10 mouse cellular contexts compared by ENCODE assay signal in the genomic region with DNA sequence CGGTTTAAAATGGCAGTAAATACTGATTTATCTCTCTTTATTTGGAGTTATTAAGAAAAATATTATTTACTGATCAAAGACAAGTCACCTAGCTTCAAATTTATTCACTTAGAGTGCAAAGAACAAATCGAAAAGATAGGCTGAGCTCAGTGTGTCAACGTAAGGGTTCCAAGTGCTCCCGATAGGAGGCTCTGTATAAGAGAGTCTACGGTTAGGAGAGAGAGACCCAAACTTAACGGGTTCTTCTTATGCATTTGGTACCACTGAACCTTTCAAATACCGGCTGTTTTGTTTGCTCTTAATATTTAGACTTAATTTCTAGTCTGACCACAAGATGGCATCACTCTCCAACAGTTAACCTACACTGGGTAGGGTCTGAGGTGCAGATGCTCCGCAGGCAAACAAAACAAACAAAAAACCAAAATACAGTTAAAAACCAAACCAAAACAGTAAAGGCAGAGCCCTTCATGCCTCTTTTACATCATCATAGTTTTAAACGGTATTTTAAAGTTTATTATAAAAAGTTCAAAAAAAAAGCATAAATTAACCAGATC.
DNase-seq lines count a peak whose midpoint lies in the region; ATAC-seq and TF ChIP-seq lines count a peak whose summit lies in the region.
"Had no signal": no experiment of that assay in that cellular context is flagged by ENCODE, and none has a peak within 500 bp of the region (broad histone marks: within the 10 kb centered on the region; RNA-seq: fewer than 3 reads in every experiment).

No protein-coding gene starts in this region.

- TF ChIP-seq EP300 in lung, postnatal 0 days (IDR thresholded peaks at IDR 0.05): no peak

- H3K36me3 ChIP-seq in lung, postnatal 0 days (ENCODE audit: insufficient read depth, low read length): no peaks in the 10 kb centered on the region
- no peaks in the 10 kb centered on the region for H3K36me3 ChIP-seq in forebrain, postnatal 0 days (ENCODE audit: insufficient read depth)
- H3K36me3 ChIP-seq in neural tube, embryonic 12.5 days: no peaks in the 10 kb centered on the region
- no peaks in the 10 kb centered on the region for H3K36me3 ChIP-seq in kidney, embryonic 16.5 days (ENCODE audit: insufficient read depth, low read length)
- H3K36me3 ChIP-seq: G1E; stomach, embryonic 15.5 days had no signal

- DNase-seq in cerebellum, adult 9-10 months: peak; percentile 26
- no peak for DNase-seq in cerebellum, adult 11 months
- DNase-seq in lung, postnatal 0 days (ENCODE audit: low spot score): peak; percentile 62
- DNase-seq in lung, adult 2 months: no peak
- peak; percentile 75 for DNase-seq in forebrain, postnatal 0 days
- no peak for DNase-seq in right cerebral cortex, adult 18-20 months

- no peak overlapping the region for H3K9ac ChIP-seq in lung, postnatal 0 days (replicated peaks; ENCODE audit: low read depth)
- H3K9ac ChIP-seq in forebrain, postnatal 0 days: no peak overlapping the region
- H3K9ac ChIP-seq in neural tube, embryonic 12.5 days: no peak overlapping the region
- H3K9ac ChIP-seq in kidney, embryonic 16.5 days (replicated peaks; ENCODE audit: low read length): no peak overlapping the region
- H3K9ac ChIP-seq: stomach, embryonic 15.5 days had no signal

- TF ChIP-seq POLR2A in lung, adult 2 months (IDR thresholded peaks at IDR 0.05; ENCODE audit: borderline replicate concordance, extremely low read depth, low read depth, low read length): no peak

- no peaks in the 10 kb centered on the region for H3K27me3 ChIP-seq in lung, postnatal 0 days (replicated peaks; ENCODE audit: insufficient read depth, low read length)
- H3K27me3 ChIP-seq in forebrain, postnatal 0 days (ENCODE audit: insufficient read depth, low read length): no peaks in the 10 kb centered on the region
- H3K27me3 ChIP-seq in neural tube, embryonic 12.5 days (replicated peaks): no peaks in the 10 kb centered on the region
- no peaks in the 10 kb centered on the region for H3K27me3 ChIP-seq in kidney, embryonic 16.5 days (ENCODE audit: insufficient read depth, low read length)
- H3K27me3 ChIP-seq: stomach, embryonic 15.5 days had no signal

- peak; percentile 30; the same call in 1 of the 2 replicates for ATAC-seq in lung, postnatal 0 days
- ATAC-seq in forebrain, postnatal 0 days: peak; percentile 74
- ATAC-seq in neural tube, embryonic 12.5 days (ENCODE audit: low FRiP score, low read depth): peak; percentile 66; the same call in 1 of the 2 replicates
- ATAC-seq in kidney, embryonic 16.5 days (ENCODE audit: low FRiP score, low TSS enrichment): no peak

- TF ChIP-seq CTCF in lung, postnatal 0 days (IDR thresholded peaks at IDR 0.05): peak; percentile 71
- TF ChIP-seq CTCF in lung, adult 2 months (IDR thresholded peaks at IDR 0.05; ENCODE audit: insufficient read depth, low read length): no peak; the same call in 1 of the 2 replicates
- peak; percentile 76 for TF ChIP-seq CTCF in forebrain, postnatal 0 days (IDR thresholded peaks at IDR 0.05; ENCODE audit: low read depth)

- 26% methylated on average over 9 of the region's 9 CpGs for WGBS in lung, postnatal 0 days
- 28% methylated on average over 9 of the region's 9 CpGs for WGBS in lung, adult 2 months
- 33% methylated on average over 9 of the region's 9 CpGs for WGBS in forebrain, postnatal 0 days
- 37% methylated on average over 9 of the region's 9 CpGs for WGBS in neural tube, embryonic 12.5 days
- WGBS in kidney, embryonic 16.5 days: 31% methylated on average over 9 of the region's 9 CpGs

- no peak overlapping the region for H3K4me2 ChIP-seq in lung, postnatal 0 days (replicated peaks; ENCODE audit: low read depth, low read length)
- H3K4me2 ChIP-seq in forebrain, postnatal 0 days (ENCODE audit: low read depth): no peak overlapping the region
- no peak overlapping the region for H3K4me2 ChIP-seq in neural tube, embryonic 12.5 days (replicated peaks)
- no peak overlapping the region for H3K4me2 ChIP-seq in kidney, embryonic 16.5 days (replicated peaks; ENCODE audit: low read depth, low read length)
- H3K4me2 ChIP-seq: stomach, embryonic 15.5 days had no signal

- H3K9me3 ChIP-seq in lung, postnatal 0 days (ENCODE audit: low read length): no peaks in the 10 kb centered on the region
- H3K9me3 ChIP-seq in forebrain, postnatal 0 days (ENCODE audit: low read length): no peaks in the 10 kb centered on the region
- no peaks in the 10 kb centered on the region for H3K9me3 ChIP-seq in neural tube, embryonic 12.5 days
- H3K9me3 ChIP-seq in kidney, embryonic 16.5 days (ENCODE audit: low read length): no peaks in the 10 kb centered on the region
- H3K9me3 ChIP-seq: G1E; stomach, embryonic 15.5 days had no signal

- no peaks in the 10 kb centered on the region for H3K4me1 ChIP-seq in lung, postnatal 0 days (ENCODE audit: insufficient read depth, low read depth, low read length)
- H3K4me1 ChIP-seq in lung, adult 2 months (ENCODE audit: control insufficient read depth, insufficient read depth, low read length): no peaks in the 10 kb centered on the region
- H3K4me1 ChIP-seq in forebrain, postnatal 0 days (ENCODE audit: insufficient read depth): 0 out of 2 replicates have a peak, but pooled peaks cover 7% of the 10 kb centered on the region
- no peaks in the 10 kb centered on the region for H3K4me1 ChIP-seq in neural tube, embryonic 12.5 days
- H3K4me1 ChIP-seq in kidney, embryonic 16.5 days (ENCODE audit: insufficient read depth, low read length): no peaks in the 10 kb centered on the region
- H3K4me1 ChIP-seq: stomach, embryonic 15.5 days had no signal

- no peak overlapping the region for H3K27ac ChIP-seq in lung, postnatal 0 days (ENCODE audit: low read length)
- no peak overlapping the region for H3K27ac ChIP-seq in forebrain, postnatal 0 days (ENCODE audit: low read depth, low read length)
- no peak overlapping the region for H3K27ac ChIP-seq in neural tube, embryonic 12.5 days
- no peak overlapping the region for H3K27ac ChIP-seq in kidney, embryonic 16.5 days (ENCODE audit: low read length)
- H3K27ac ChIP-seq: stomach, embryonic 15.5 days had no signal

- H3K4me3 ChIP-seq in lung, postnatal 0 days (ENCODE audit: low read depth, low read length): no peak overlapping the region
- no peak overlapping the region for H3K4me3 ChIP-seq in lung, adult 2 months (replicated peaks; ENCODE audit: extremely low read depth, low read depth, low read length)
- H3K4me3 ChIP-seq in forebrain, postnatal 0 days (ENCODE audit: low read depth, low read length): no peak overlapping the region
- H3K4me3 ChIP-seq in neural tube, embryonic 12.5 days: no peak overlapping the region
- H3K4me3 ChIP-seq in kidney, embryonic 16.5 days (ENCODE audit: low read length): no peak overlapping the region
- H3K4me3 ChIP-seq: stomach, embryonic 15.5 days had no signal

Comparison
In these comparisons a context has a peak if more than half of its experiments do, and no peak if none do; other contexts are left out.
1. DNase-seq: peak in cerebellum, adult 9-10 months (single experiment), lung, postnatal 0 days (single experiment) and forebrain, postnatal 0 days (single experiment); none in cerebellum, adult 11 months (single experiment), lung, adult 2 months (single experiment) and right cerebral cortex, adult 18-20 months (single experiment).